Mouse (Mus musculus) C2C12 (cell line): ENCODE measurements around the gene Ang.

ENCODE experiments used
- CTCF ChIP-seq: IDR thresholded peaks from one replicate; pipeline ENCODE4 v1.5.1; 2011; ENCODE audit not compliant: control insufficient read depth, insufficient read depth, insufficient read length
- MYOG ChIP-seq: IDR thresholded peaks from one replicate; pipeline ENCODE4 v1.6.1; 2011; ENCODE audit not compliant: control insufficient read depth, insufficient read length; ENCODE audit errors: extremely low read depth
- USF1 ChIP-seq: IDR thresholded peaks from one replicate; pipeline ENCODE4 v1.6.1; 2011; ENCODE audit warnings: low read depth, mild to moderate bottlenecking, control low read depth, moderate library complexity

- no peak for TF ChIP-seq CTCF
- no peak for TF ChIP-seq USF1
- no peak for TF ChIP-seq MYOG
These were observed 2.5 kb downstream of the Ang start for GRCm38 (mm10) chr14:51093496-51093895.
